Mouse (Mus musculus) embryonic facial prominence, embryonic 14.5 days (tissue): ENCODE results near the gene Olfr1278. TPM values are rescaled to one million over a fixed set of nuclear protein-coding genes. Genes with fewer than 3 reads are reported as not detected.
"Not testable (repeated sequence)": the region's sequence is repeated elsewhere in the genome, so short reads cannot be mapped to it uniquely, and the experiment has no call there.

Source experiments
- ATAC-seq: fragments of 200-750 bp; cut with Nextera tagmentation; 2 replicates; pipeline ENCODE4 v1.8.0; 2017; ENCODE audit warnings: low read depth, moderate number of reproducible peaks, moderate TSS enrichment
- DNase-seq: peaks from one replicate; pipeline ENCODE4 v3.0.0-alpha.2; 2015; ENCODE audit warnings: low spot score
- H3K27ac ChIP-seq: fragments of 300-500 bp; sonication (generic); replicated peaks from 2 replicates; pipeline ENCODE4 v1.5.1; 2014; ENCODE audit warnings: low read depth, mild to moderate bottlenecking, low read length, moderate library complexity
- H3K27me3 ChIP-seq: fragments of 300-500 bp; sonication (generic); replicated peaks from 2 replicates; pipeline ENCODE4 v1.6.1; 2014; ENCODE audit warnings: low read length; ENCODE audit not compliant: control insufficient read depth, insufficient read depth
- H3K36me3 ChIP-seq: fragments of 300-500 bp; sonication (generic); 2 replicates; pipeline ENCODE4 v1.6.1; 2014; ENCODE audit warnings: low read length, mixed read lengths; ENCODE audit not compliant: control insufficient read depth, insufficient read depth
- H3K4me1 ChIP-seq: fragments of 300-500 bp; sonication (generic); 2 replicates; pipeline ENCODE4 v1.6.1; 2014; ENCODE audit warnings: antibody characterized with exemption, low read length; ENCODE audit not compliant: control insufficient read depth, insufficient read depth
- H3K4me2 ChIP-seq: fragments of 300-500 bp; sonication (generic); 2 replicates; pipeline ENCODE4 v1.6.1; 2014; ENCODE audit warnings: low read depth, mild to moderate bottlenecking, low read length, moderate library complexity, mixed read lengths
- H3K4me3 ChIP-seq: fragments of 300-500 bp; sonication (generic); 2 replicates; pipeline ENCODE4 v1.5.1; 2014; ENCODE audit warnings: low read depth, mild to moderate bottlenecking, low read length
- H3K9ac ChIP-seq: fragments of 300-500 bp; sonication (generic); 2 replicates; pipeline ENCODE4 v1.6.1; 2014; ENCODE audit warnings: low read depth, mild to moderate bottlenecking, low read length, moderate library complexity, mixed read lengths
- H3K9me3 ChIP-seq: fragments of 300-500 bp; sonication (generic); 2 replicates; pipeline ENCODE4 v1.6.1; 2016; ENCODE audit warnings: low read length; ENCODE audit not compliant: control insufficient read depth
- WGBS: fragments of 180-500 bp; shearing (Covaris S2); extraction: QIAGEN DNeasy Blood & Tissue Kit; methylation state at CpG from one replicate; pipeline ENCODE4 v1.1.7; 2014; 5-methylcytosine and 5-hydroxymethylcytosine counted together
- polyA plus RNA-seq: library from polyadenylated mRNA; unstranded; fragments of >200 nt; fragmentation: Nextera tagmentation; extraction: Ambion mirVana; gene quantifications from 2 replicates; pipeline ENCODE4 v1.2.1, GENCODE M21; 2014

Olfr1278 gene
- not detected in 2 replicates for polyA plus RNA-seq

DNA sequence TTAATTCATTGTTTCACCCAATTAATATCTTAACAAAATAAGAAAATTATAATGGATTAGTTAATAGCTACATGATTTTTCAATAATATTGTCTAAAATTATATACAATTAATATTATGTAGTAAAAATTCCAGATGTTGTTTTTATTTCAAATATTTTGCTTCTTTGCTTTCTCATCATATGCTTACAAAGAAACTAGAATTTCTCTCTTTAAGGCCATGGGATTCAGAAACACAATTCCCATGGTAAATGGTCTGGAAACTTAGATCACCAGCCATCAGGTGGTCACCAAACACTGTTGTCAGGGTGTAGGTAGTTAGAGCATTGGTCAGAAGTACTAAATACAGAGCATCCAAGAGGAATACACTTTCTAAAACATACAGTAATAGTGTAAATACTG is at the start of gene Olfr1278:
Gene Olfr1278 (plus strand): TSS at position 301 of the 400 bp plus-strand sequence.
- Histone ChIP-seq H3K9ac (no peak within 1 kb of the TSS), H3K27me3 (no peaks in the 10 kb centered on the region), H3K36me3 (no peaks in the 10 kb centered on the region), H3K4me3 (no peak within 1 kb of the TSS), H3K9me3 (no peaks in the 10 kb centered on the region), H3K4me1 (no peaks in the 10 kb centered on the region), H3K27ac (no peak within 1 kb of the TSS), H3K4me2 (no peak within 1 kb of the TSS)
- DNase-seq (no peak), ATAC-seq (no peak)

DNA sequence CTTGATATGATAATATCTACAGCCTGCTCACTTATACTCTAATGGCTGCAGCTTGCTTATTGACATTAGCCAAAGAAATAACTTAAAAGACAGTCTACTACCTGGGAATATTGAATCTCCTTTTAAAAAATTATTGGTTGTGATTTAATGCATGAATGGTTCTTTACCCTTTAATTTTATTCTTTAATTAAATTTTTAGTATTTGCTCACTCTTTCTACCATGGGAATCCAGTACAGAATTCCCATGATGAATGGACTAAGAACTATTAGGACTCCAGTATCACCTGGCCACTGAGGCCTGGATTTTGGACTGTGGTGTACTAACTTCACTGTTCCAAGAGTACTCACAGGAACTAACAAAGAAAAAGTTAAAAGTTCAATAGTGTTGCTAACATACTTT is 35.7 kb upstream of the Olfr1278 start, which contains the start of gene Olfr1276:
Gene Olfr1276 (plus strand): TSS at position 301 of the 400 bp plus-strand sequence.
- H3K4me3 ChIP-seq: no peak within 1 kb of the TSS
- ATAC-seq (no peak), DNase-seq (no peak)
- H3K4me2 ChIP-seq: no peak within 1 kb of the TSS
- H3K9ac ChIP-seq: no peak within 1 kb of the TSS
- H3K36me3 ChIP-seq: no peaks in the 10 kb centered on the region
- no peaks in the 10 kb centered on the region for H3K27me3 ChIP-seq
- H3K4me1 ChIP-seq: no peaks in the 10 kb centered on the region
- no peak within 1 kb of the TSS for H3K27ac ChIP-seq
- H3K9me3 ChIP-seq: no peaks in the 10 kb centered on the region

DNA sequence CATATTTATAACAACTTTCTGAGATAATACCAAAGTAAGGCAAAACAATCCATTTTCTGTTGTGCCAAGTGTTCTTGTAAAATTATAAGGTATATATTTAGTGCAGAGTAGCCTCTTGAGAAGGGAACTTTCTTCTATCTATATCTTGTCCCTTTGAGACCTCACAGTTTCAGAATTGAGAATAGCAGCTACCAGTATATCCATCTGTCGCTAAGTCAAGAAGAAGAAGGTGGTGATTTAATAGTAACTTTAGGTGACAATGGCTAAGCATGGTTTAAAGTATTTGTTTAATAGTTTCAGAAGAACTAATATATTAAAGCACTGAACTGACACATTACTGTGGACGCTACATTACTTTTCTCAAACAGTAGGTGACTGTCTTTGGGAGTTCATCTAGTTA is 15.9 kb upstream of the Olfr1278 start, which contains the start of gene Olfr1277:
Gene Olfr1277 (minus strand): TSS at position 101 of the 400 bp plus-strand sequence.
- H3K27ac ChIP-seq: no peak within 1 kb of the TSS
- H3K4me3 ChIP-seq: no peak within 1 kb of the TSS
- H3K27me3 ChIP-seq: no peaks in the 10 kb centered on the region
- WGBS: 79% methylated on average over 2 of the region's 2 CpGs
- H3K9me3 ChIP-seq: no peaks in the 10 kb centered on the region
- H3K36me3 ChIP-seq: no peaks in the 10 kb centered on the region
- no peak within 1 kb of the TSS for H3K4me2 ChIP-seq
- DNase-seq (no peak), ATAC-seq (no peak)
- H3K9ac ChIP-seq: no peak within 1 kb of the TSS
- no peaks in the 10 kb centered on the region for H3K4me1 ChIP-seq

DNA sequence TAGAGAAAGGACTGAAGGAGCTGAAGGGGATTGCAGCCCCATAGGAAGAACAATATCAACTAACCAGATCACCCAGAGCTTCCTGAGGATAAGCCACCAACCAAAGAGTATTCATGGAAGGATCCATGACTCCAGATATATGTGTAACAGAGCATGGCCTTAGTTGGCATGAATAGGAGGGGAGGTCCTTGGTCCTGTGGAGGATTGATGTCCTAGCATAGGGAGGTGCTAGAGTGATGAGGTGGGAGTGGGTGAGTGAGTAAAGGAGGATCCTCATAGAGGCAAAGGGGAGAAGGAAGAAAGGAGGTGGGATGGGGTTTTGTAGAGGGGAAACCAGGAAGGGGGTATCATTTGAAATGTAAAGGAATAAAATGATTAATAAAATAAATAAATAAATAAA is 8.6 kb downstream of the Olfr1278 start:
- Histone ChIP-seq H3K27ac (no peak overlapping the region), H3K9ac (no peak overlapping the region), H3K9me3 (no peaks in the 10 kb centered on the region), H3K4me1 (no peaks in the 10 kb centered on the region), H3K4me2 (no peak overlapping the region), H3K27me3 (no peaks in the 10 kb centered on the region), H3K36me3 (no peaks in the 10 kb centered on the region), H3K4me3 (no peak overlapping the region)
- ATAC-seq: no peak
- no peak for DNase-seq

DNA sequence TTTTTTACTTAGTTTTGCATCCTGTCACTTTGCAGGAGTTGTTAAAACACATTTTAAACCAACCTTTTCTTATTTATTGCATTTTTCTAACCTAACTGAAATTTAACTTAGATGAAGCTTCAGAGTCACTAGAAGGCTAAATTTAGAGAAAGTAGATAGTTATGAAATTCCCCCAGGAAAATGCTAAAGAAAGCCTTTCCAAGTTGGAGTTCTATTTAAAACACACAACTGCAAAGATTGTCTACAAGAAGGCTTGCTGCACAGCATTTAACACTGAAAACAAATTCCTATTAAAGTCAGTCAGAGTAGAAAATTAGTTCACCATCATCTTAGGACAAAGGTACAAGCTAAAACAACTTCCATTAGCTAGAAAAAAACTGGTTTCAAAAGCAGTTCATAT is 10.4 kb downstream of the Olfr1278 start, which contains the start of gene Olfr1279:
Gene Olfr1279 (plus strand): TSS at position 262 of the 400 bp plus-strand sequence.
- no peak within 1 kb of the TSS for H3K4me3 ChIP-seq
- ATAC-seq (no peak), DNase-seq (no peak)
- H3K9ac ChIP-seq: no peak within 1 kb of the TSS
- H3K36me3 ChIP-seq: no peaks in the 10 kb centered on the region
- H3K27ac ChIP-seq: no peak within 1 kb of the TSS
- H3K4me1 ChIP-seq: no peaks in the 10 kb centered on the region
- no peaks in the 10 kb centered on the region for H3K27me3 ChIP-seq
- no peaks in the 10 kb centered on the region for H3K9me3 ChIP-seq
- H3K4me2 ChIP-seq: no peak within 1 kb of the TSS

DNA sequence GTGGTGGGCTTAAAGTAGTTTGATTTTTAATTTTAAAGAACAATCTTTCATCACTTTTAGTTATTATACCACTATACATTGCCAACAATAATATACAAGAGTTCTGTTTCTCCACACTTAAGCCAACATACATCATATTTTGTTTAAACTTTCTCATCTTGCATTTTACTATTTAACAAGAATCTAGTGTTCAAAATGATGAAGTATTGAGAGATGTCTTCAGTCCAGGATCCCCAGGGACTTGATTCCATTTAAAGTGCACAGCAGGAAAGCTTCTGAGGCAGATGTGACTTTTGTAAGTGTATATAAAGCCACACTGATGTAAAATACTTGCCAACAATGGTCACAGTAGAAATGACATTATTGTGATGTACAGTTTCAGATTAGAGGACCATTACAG is 23.8 kb downstream of the Olfr1278 start, which contains the start of gene Olfr1280:
Gene Olfr1280 (plus strand): TSS at position 301 of the 400 bp plus-strand sequence.
- no peaks in the 10 kb centered on the region for H3K36me3 ChIP-seq
- no peak within 1 kb of the TSS for H3K9ac ChIP-seq
- no peaks in the 10 kb centered on the region for H3K27me3 ChIP-seq
- H3K4me1 ChIP-seq: no peaks in the 10 kb centered on the region
- no peak within 1 kb of the TSS for H3K27ac ChIP-seq
- DNase-seq: no peak
- H3K4me2 ChIP-seq: no peak within 1 kb of the TSS
- H3K4me3 ChIP-seq: no peak within 1 kb of the TSS
- ATAC-seq: no peak
- no peaks in the 10 kb centered on the region for H3K9me3 ChIP-seq

DNA sequence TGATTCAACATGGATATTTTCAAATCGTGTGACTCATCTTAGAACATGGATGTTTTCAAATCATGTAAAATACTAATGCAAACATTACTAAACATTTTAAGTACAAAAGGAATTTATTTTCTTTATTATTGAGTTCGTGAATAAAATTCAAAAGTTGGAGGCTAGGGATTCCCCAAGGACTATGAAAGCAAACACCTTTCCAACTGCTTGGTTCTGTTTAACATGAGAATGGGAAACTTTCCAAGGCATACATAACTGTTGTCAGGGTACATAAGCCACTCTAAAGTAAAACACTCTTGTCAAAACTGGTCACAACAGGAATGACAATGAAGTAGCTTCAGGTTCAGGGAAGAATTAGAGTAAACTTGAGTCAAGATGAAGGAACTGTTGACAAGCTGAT is 36.3 kb downstream of the Olfr1278 start, which contains the start of gene Olfr1281:
Gene Olfr1281 (plus strand): TSS at position 301 of the 400 bp plus-strand sequence.
- DNase-seq (no peak), ATAC-seq (no peak)
- Histone ChIP-seq H3K4me2 (no peak within 1 kb of the TSS), H3K9ac (no peak within 1 kb of the TSS), H3K27ac (no peak within 1 kb of the TSS), H3K27me3 (no peaks in the 10 kb centered on the region), H3K4me1 (no peaks in the 10 kb centered on the region), H3K4me3 (no peak within 1 kb of the TSS), H3K36me3 (no peaks in the 10 kb centered on the region), H3K9me3 (no peaks in the 10 kb centered on the region)
- WGBS: 69% methylated on average over 2 of the region's 2 CpGs

DNA sequence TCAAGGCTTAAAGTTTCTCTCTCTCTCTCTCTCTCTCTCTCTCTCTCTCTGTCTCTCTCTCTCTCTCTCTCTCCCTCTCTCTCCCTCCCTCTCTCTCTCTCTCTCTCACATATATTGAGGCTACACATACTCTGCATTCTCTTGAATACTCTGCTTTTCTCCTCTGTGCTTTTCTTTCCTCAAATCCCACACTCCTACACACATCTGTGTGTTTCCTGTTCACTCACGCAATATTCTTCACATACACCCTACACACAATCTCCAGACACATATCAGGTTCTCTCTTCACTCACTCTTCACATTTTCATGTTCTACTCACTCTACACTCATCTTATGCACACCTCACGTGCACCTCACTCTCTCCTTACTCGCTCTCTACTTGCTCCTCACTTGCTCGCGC is 43.8 kb downstream of the Olfr1278 start:
- H3K36me3 ChIP-seq, H3K4me1 ChIP-seq, DNase-seq, H3K27me3 ChIP-seq, ATAC-seq, H3K9me3 ChIP-seq, H3K27ac ChIP-seq, H3K4me2 ChIP-seq, H3K9ac ChIP-seq, H3K4me3 ChIP-seq: not testable (repeated sequence)
- WGBS: 88% methylated on average over 5 of the region's 5 CpGs

DNA sequence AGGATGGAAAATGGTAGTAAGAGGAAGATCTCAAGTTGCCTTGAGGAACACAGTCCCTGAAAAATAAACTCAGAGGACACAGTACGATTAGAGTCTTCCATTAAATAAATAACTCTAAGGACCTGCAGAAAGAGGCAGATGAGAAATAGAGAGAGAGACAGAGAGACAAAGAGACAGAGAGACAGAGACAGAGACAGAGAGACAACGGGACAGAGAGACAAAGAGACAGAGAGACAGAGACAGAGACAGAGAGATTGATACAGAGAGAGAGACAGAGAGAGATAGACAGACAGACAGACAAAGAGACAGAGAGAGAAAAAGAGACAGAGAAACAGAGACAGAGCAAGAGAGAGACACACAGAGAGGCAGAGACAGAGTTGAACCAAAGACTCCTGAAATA is 46.0 kb downstream of the Olfr1278 start, which contains the start of gene Olfr1282:
Gene Olfr1282 (minus strand): TSS at position 101 of the 400 bp plus-strand sequence.
- WGBS: 63% methylated on average over 2 of the region's 2 CpGs

More for the DNA sequence above, 46.0 kb downstream of the Olfr1278 start, which contains the start of gene Olfr1282:
- Histone ChIP-seq H3K4me2 (no peak within 1 kb of the TSS), H3K9me3 (no peaks in the 10 kb centered on the region), H3K9ac (no peak within 1 kb of the TSS), H3K27me3 (no peaks in the 10 kb centered on the region), H3K4me1 (no peaks in the 10 kb centered on the region), H3K4me3 (no peak within 1 kb of the TSS), H3K27ac (no peak within 1 kb of the TSS), H3K36me3 (no peaks in the 10 kb centered on the region)
- DNase-seq (no peak), ATAC-seq (no peak)
